Mouse (Mus musculus) neural tube, embryonic 14.5 days (tissue): ENCODE measurements around the gene Trim27. TPM values are rescaled to one million over a fixed set of nuclear protein-coding genes. Genes with fewer than 3 reads are reported as not detected.

Experiments used
- ATAC-seq: fragments of 200-750 bp; cut with Nextera tagmentation; 2 replicates; pipeline ENCODE4 v1.8.0; 2017; ENCODE audit warnings: low read depth, mild to moderate bottlenecking, moderate TSS enrichment, moderate library complexity
- H3K27ac ChIP-seq: fragments of 300-500 bp; sonication (generic); 2 replicates; pipeline ENCODE4 v1.5.1; 2014; ENCODE audit warnings: low read depth, mild to moderate bottlenecking, control low read depth, low read length, moderate library complexity, mixed read lengths
- H3K27me3 ChIP-seq: fragments of 300-500 bp; sonication (generic); 2 replicates; pipeline ENCODE4 v1.6.1; 2014; ENCODE audit warnings: low read length; ENCODE audit not compliant: control insufficient read depth, insufficient read depth
- H3K36me3 ChIP-seq: fragments of 300-500 bp; sonication (generic); 2 replicates; pipeline ENCODE4 v1.6.1; 2014; ENCODE audit warnings: low read length, mixed read lengths; ENCODE audit not compliant: control insufficient read depth, insufficient read depth
- H3K4me1 ChIP-seq: fragments of 300-500 bp; sonication (generic); 2 replicates; pipeline ENCODE4 v1.6.1; 2014; ENCODE audit warnings: low read length; ENCODE audit not compliant: control insufficient read depth, insufficient read depth
- H3K4me2 ChIP-seq: fragments of 300-500 bp; sonication (generic); 2 replicates; pipeline ENCODE4 v1.6.1; 2014; ENCODE audit warnings: mild to moderate bottlenecking, low read depth, low read length, control low read depth
- H3K4me3 ChIP-seq: fragments of 300-500 bp; sonication (generic); 2 replicates; pipeline ENCODE4 v1.5.1; 2014; ENCODE audit warnings: low read depth, low read length, control low read depth, mixed read lengths
- H3K9ac ChIP-seq: fragments of 300-500 bp; sonication (generic); replicated peaks from 2 replicates; pipeline ENCODE4 v1.6.1; 2014; ENCODE audit warnings: low read depth, mild to moderate bottlenecking, control low read depth, low read length, mixed read lengths
- H3K9me3 ChIP-seq: fragments of 300-500 bp; sonication (generic); 2 replicates; pipeline ENCODE4 v1.6.1; 2016; ENCODE audit warnings: low read length; ENCODE audit not compliant: control insufficient read depth
- WGBS: fragments of 180-500 bp; shearing (Covaris S2); extraction: QIAGEN DNeasy Blood & Tissue Kit; methylation state at CpG from one replicate; pipeline ENCODE4 v1.1.7; 2014; 5-methylcytosine and 5-hydroxymethylcytosine counted together
- polyA plus RNA-seq: library from polyadenylated mRNA; unstranded; fragments of >200 nt; fragmentation: Nextera tagmentation; extraction: Ambion mirVana; gene quantifications from 2 replicates; pipeline ENCODE4 v1.2.1, GENCODE M21; 2014

Gene Trim27
- 68.2 and 87.9 TPM in 2 replicates for polyA plus RNA-seq

GRCm38 (mm10) chr13:21179367-21179723 lies at the start of gene Trim27:
Trim27 (plus strand) TSS chr13:21179445.
- H3K27ac ChIP-seq: peak within 1 kb of the TSS; percentile 92
- peak; percentile 41 for ATAC-seq
- under 1% methylated on average over 15 of the region's 15 CpGs for WGBS
- peak within 1 kb of the TSS; percentile 84 for H3K4me2 ChIP-seq
- peaks cover 16% of the 10 kb centered on the region for H3K4me1 ChIP-seq
- H3K27me3 ChIP-seq: no peaks in the 10 kb centered on the region
- no peaks in the 10 kb centered on the region for H3K9me3 ChIP-seq
- H3K36me3 ChIP-seq: peaks cover 13% of the 10 kb centered on the region
- peak within 1 kb of the TSS; percentile 99 for H3K4me3 ChIP-seq
- H3K9ac ChIP-seq: peak within 1 kb of the TSS; percentile 78

- Histone ChIP-seq H3K36me3 (no peaks in the 10 kb centered on the region), H3K27me3 (no peaks in the 10 kb centered on the region), H3K4me1 (no peaks in the 10 kb centered on the region), H3K4me2 (no peak overlapping the region), H3K9me3 (no peaks in the 10 kb centered on the region), H3K27ac (no peak overlapping the region), H3K4me3 (no peak overlapping the region), H3K9ac (no peak overlapping the region)
- no peak for ATAC-seq
- WGBS: 41% methylated on average over 8 of the region's 8 CpGs
Observed at GRCm38 (mm10) chr13:21142421-21142820, 36.8 kb upstream of the Trim27 start.

- Histone ChIP-seq H3K9ac (no peak within 1 kb of the TSS), H3K27me3 (no peaks in the 10 kb centered on the region), H3K9me3 (no peaks in the 10 kb centered on the region), H3K36me3 (no peaks in the 10 kb centered on the region), H3K4me3 (no peak within 1 kb of the TSS), H3K4me2 (no peak within 1 kb of the TSS), H3K4me1 (no peaks in the 10 kb centered on the region), H3K27ac (no peak within 1 kb of the TSS)
- no peak for ATAC-seq
- WGBS: 78% methylated on average over 4 of the region's 4 CpGs
Observed at GRCm38 (mm10) chr13:21145767-21146166, 33.5 kb upstream of the Trim27 start, which contains the start of gene Olfr1368. Olfr1368 (minus strand) TSS chr13:21145867.

GRCm38 (mm10) chr13:21155888-21156287 lies 23.4 kb upstream of the Trim27 start:
- no peak for ATAC-seq
- Histone ChIP-seq H3K27me3 (no peaks in the 10 kb centered on the region), H3K4me1 (0 out of 2 replicates have a peak, but pooled peaks cover 4% of the 10 kb centered on the region), H3K36me3 (no peaks in the 10 kb centered on the region), H3K4me2 (no peak overlapping the region), H3K27ac (no peak overlapping the region), H3K9ac (no peak overlapping the region), H3K4me3 (no peak overlapping the region), H3K9me3 (no peaks in the 10 kb centered on the region)
- WGBS: 90% methylated on average over 5 of the region's 5 CpGs

GRCm38 (mm10) chr13:21158071-21158470 lies 21.2 kb upstream of the Trim27 start:
- Histone ChIP-seq H3K4me3 (no peak overlapping the region), H3K27me3 (no peaks in the 10 kb centered on the region), H3K4me1 (0 out of 2 replicates have a peak, but pooled peaks cover 4% of the 10 kb centered on the region), H3K27ac (no peak overlapping the region), H3K9me3 (no peaks in the 10 kb centered on the region), H3K36me3 (no peaks in the 10 kb centered on the region), H3K9ac (no peak overlapping the region), H3K4me2 (peak overlapping the region; percentile 94)
- 4% methylated on average over 9 of the region's 9 CpGs for WGBS
- no peak for ATAC-seq

- H3K4me3 ChIP-seq: peak overlapping the region; percentile 65
- ATAC-seq: peak; percentile 32; the same call in 1 of the 2 replicates
- H3K27ac ChIP-seq: no peak overlapping the region
- H3K9ac ChIP-seq: peak overlapping the region; percentile 47; the same call in 1 of the 2 replicates
- no peaks in the 10 kb centered on the region for H3K36me3 ChIP-seq
- under 1% methylated on average over 19 of the region's 19 CpGs for WGBS
- no peaks in the 10 kb centered on the region for H3K27me3 ChIP-seq
- H3K4me1 ChIP-seq: 0 out of 2 replicates have a peak, but pooled peaks cover 4% of the 10 kb centered on the region
- peak overlapping the region; percentile 94 for H3K4me2 ChIP-seq
- H3K9me3 ChIP-seq: no peaks in the 10 kb centered on the region
Observed at GRCm38 (mm10) chr13:21158785-21159474, 20.3 kb upstream of the Trim27 start.

GRCm38 (mm10) chr13:21159475-21159819 lies 19.8 kb upstream of the Trim27 start:
- Histone ChIP-seq H3K27ac (no peak overlapping the region), H3K4me1 (0 out of 2 replicates have a peak, but pooled peaks cover 4% of the 10 kb centered on the region), H3K4me3 (peak overlapping the region; percentile 65), H3K36me3 (no peaks in the 10 kb centered on the region), H3K9me3 (no peaks in the 10 kb centered on the region), H3K4me2 (peak overlapping the region; percentile 94), H3K9ac (peak overlapping the region; percentile 47), H3K27me3 (no peaks in the 10 kb centered on the region)
- 0% methylated on average over 15 of the region's 15 CpGs for WGBS
- ATAC-seq: no peak

- no peaks in the 10 kb centered on the region for H3K36me3 ChIP-seq
- 0 out of 2 replicates have a peak, but pooled peaks cover 4% of the 10 kb centered on the region for H3K4me1 ChIP-seq
- no peak overlapping the region for H3K27ac ChIP-seq
- H3K9ac ChIP-seq: no peak overlapping the region; the same call in 1 of the 2 replicates
- peak; percentile 60 for ATAC-seq
- H3K9me3 ChIP-seq: no peaks in the 10 kb centered on the region
- peak overlapping the region; percentile 94 for H3K4me2 ChIP-seq
- 1% methylated on average over 16 of the region's 16 CpGs for WGBS
- no peaks in the 10 kb centered on the region for H3K27me3 ChIP-seq
- peak overlapping the region; percentile 65 for H3K4me3 ChIP-seq
Observed at GRCm38 (mm10) chr13:21160041-21160511, 19.2 kb upstream of the Trim27 start.
